Mouse (Mus musculus) left cerebral cortex, postnatal 4 days (tissue): ENCODE measurements around the gene Kcnk13. TPM values are rescaled to one million over a fixed set of nuclear protein-coding genes. Genes with fewer than 3 reads are reported as not detected.
A peak's percentile ranks its signal among the peaks of the same experiment; 100 is the strongest.

Experiments
- DNase-seq: peaks from one replicate; pipeline ENCODE4 v3.0.0-alpha.2; 2022
- intact Hi-C: fragments of 180-260 bp; cut with DNase I; formaldehyde crosslinking; loops from one replicate; pipeline ENCODE4 v1.15.1; 2025
- total RNA-seq, 2 experiments: library from RNA; stranded (reverse); gene quantifications; 2 replicates each; pipeline ENCODE4 v1.2.3; 2021

Kcnk13 gene
- total RNA-seq, 2 experiments from 2014 or later, result 1.5 to 2.0 TPM

GRCm38 (mm10) chr12:100006681-100007080, 42.4 kb downstream of the Kcnk13 start:
- no peak for DNase-seq
- intact Hi-C loops, result no loop called here

GRCm38 (mm10) chr12:100012839-100013238, 48.5 kb downstream of the Kcnk13 start:
- DNase-seq, result no peak
- intact Hi-C loops, result no loop called here

- intact Hi-C loops, result no loop called here
- DNase-seq, result no peak
These were observed 50.8 kb downstream of the Kcnk13 start for GRCm38 (mm10) chr12:100015146-100015545.

- no peak for DNase-seq
- intact Hi-C loops, result no loop called here
These were observed 53.4 kb downstream of the Kcnk13 start for GRCm38 (mm10) chr12:100017709-100018108.

- DNase-seq, result no peak
- intact Hi-C loops, result no loop called here
These were observed 58.2 kb downstream of the Kcnk13 start for GRCm38 (mm10) chr12:100022490-100022889.

- intact Hi-C loops, result no loop called here
- DNase-seq, result no peak
These were observed 59.6 kb downstream of the Kcnk13 start for GRCm38 (mm10) chr12:100023821-100024365.

- DNase-seq, result no peak
- intact Hi-C loops, result no loop called here
These were observed 61.4 kb downstream of the Kcnk13 start for GRCm38 (mm10) chr12:100025675-100026074.

- intact Hi-C loops, result no loop called here
- no peak for DNase-seq
These were observed 62.5 kb downstream of the Kcnk13 start for GRCm38 (mm10) chr12:100026715-100027245.

- intact Hi-C loops, result no loop called here
These were observed 63.0 kb downstream of the Kcnk13 start for GRCm38 (mm10) chr12:100027281-100027680.

GRCm38 (mm10) chr12:100031681-100032080, 67.4 kb downstream of the Kcnk13 start:
- DNase-seq, result no peak
- intact Hi-C loops, result no loop called here

More at GRCm38 (mm10) chr12:100027281-100027680, 63.0 kb downstream of the Kcnk13 start:
- DNase-seq, result no peak

GRCm38 (mm10) chr12:100032521-100032920, 68.2 kb downstream of the Kcnk13 start:
- intact Hi-C loops, result no loop called here
- no peak for DNase-seq

- intact Hi-C loops, result no loop called here
- no peak for DNase-seq
These were observed 74.5 kb downstream of the Kcnk13 start for GRCm38 (mm10) chr12:100038741-100039262.

- intact Hi-C loops, result no loop called here
- no peak for DNase-seq
These were observed 77.8 kb downstream of the Kcnk13 start for GRCm38 (mm10) chr12:100042116-100042515.

- intact Hi-C loops, result no loop called here
- no peak for DNase-seq
These were observed 80.4 kb downstream of the Kcnk13 start for GRCm38 (mm10) chr12:100044704-100045103.

GRCm38 (mm10) chr12:100050552-100050951, 86.3 kb downstream of the Kcnk13 start:
- no peak for DNase-seq
- intact Hi-C loops, result no loop called here

- DNase-seq, result no peak
- intact Hi-C loops, result no loop called here
These were observed 89.3 kb downstream of the Kcnk13 start for GRCm38 (mm10) chr12:100053617-100054016.

GRCm38 (mm10) chr12:100061071-100061470, 96.8 kb downstream of the Kcnk13 start:
- peak; percentile 24 for DNase-seq
- intact Hi-C loops, result no loop called here

- intact Hi-C loops, result no loop called here
- DNase-seq, result no peak
These were observed 97.5 kb downstream of the Kcnk13 start for GRCm38 (mm10) chr12:100061826-100062225.

GRCm38 (mm10) chr12:100062584-100062983, 98.3 kb downstream of the Kcnk13 start:
- intact Hi-C loops, result no loop called here
- DNase-seq, result no peak

- intact Hi-C loops, result no loop called here
- no peak for DNase-seq
These were observed 100.8 kb downstream of the Kcnk13 start for GRCm38 (mm10) chr12:100065109-100065508.

- DNase-seq, result no peak
- intact Hi-C loops, result no loop called here
These were observed 103.2 kb downstream of the Kcnk13 start for GRCm38 (mm10) chr12:100067477-100067876.

GRCm38 (mm10) chr12:100073201-100073672, 108.9 kb downstream of the Kcnk13 start:
- intact Hi-C loops, result no loop called here
- DNase-seq, result peak; percentile 36
